Mouse (Mus musculus): ENCODE measurements at regions not wholly inside any gene's neighbourhood (a gene's known extent, or its start where the extent isn't known, plus 50 kb on each side); places are given as distances from the start of the nearest gene placed in this dataset.

DNA sequence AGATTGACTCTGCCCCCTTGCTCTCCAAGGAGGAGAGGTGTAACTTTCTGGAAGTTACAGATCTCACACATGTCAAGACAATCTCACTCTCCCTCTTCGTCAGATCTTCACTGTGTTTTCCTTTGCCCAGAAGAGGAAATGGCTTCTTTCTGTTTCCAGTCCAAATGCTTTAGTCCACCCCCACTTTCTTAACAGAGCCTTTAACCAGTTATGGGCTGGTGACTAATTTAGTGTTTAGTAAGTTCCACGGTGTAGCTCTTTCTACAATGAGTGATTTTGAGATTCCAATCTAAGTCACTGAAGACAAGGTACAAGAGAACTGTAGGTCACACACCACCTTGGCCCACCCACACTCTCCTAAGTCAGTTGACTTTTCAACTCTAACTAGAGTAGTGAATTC lies 107.3 kb upstream of the Fn1 start:
- intact Hi-C loops (cut with DNase I) = no loop called here
- Histone ChIP-seq H3K27ac (no peak overlapping the region), H3K4me3 (no peak overlapping the region)
- no peak for TF ChIP-seq CTCF (IDR thresholded peaks at IDR 0.05)
- DNase-seq (ENCODE audit: extremely low spot score in 1 of 2, low spot score in 2 of 2) = no peak

- Histone ChIP-seq H3K4me3 (no peak overlapping the region), H3K27ac (no peak overlapping the region)
- TF ChIP-seq CTCF (IDR thresholded peaks at IDR 0.05) = no peak
- no peak for DNase-seq (ENCODE audit: extremely low spot score in 1 of 2, low spot score in 2 of 2)
- intact Hi-C loops (cut with DNase I) = no loop called here
These were observed 104.2 kb upstream of the Fn1 start for GRCm38 (mm10) chr1:71757236-71757635.

DNA sequence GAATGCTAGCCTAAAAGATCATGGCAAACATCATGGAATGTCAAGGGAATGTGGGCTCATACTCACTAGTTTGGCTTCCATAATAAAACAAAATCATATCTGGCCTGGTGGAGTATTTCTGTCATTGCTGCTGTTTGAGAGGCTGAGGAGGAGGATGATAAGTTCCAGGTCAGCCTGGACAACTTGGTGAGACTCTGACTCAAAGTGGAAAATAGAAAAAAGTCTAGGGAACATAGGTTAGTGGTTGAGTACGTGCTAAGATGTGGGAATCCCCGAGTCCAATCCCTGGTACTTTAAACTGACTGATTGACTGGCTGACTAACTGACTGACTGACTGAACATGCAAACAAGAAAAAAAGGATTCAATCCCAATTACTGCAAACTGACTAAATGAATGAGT lies 103.2 kb upstream of the Fn1 start:
- intact Hi-C loops (cut with DNase I) = no loop called here
- no peak for TF ChIP-seq CTCF (IDR thresholded peaks at IDR 0.05)
- no peak overlapping the region for H3K4me3 ChIP-seq
- no peak for DNase-seq (ENCODE audit: extremely low spot score in 1 of 2, low spot score in 2 of 2)
- H3K27ac ChIP-seq = no peak overlapping the region

DNA sequence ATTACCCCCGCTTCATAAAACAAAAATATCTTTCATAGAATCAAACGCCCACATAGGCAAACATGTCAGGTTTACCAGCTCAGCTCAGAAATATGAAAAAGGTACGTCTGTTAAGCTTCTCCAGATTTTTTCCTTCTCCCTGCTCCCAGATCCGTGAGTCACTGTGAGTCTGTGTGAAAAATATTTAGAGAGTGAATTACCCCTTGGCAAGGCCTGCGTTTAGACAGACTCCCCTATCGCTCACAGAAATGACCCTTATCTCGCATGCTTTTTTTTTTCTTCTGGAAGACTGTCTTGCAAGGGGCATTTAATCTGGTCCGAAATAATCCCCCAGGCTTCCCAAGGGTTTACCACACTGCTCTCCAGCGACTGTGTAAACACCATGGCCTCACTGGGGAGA lies 102.4 kb upstream of the Fn1 start:
- no peak overlapping the region for H3K4me3 ChIP-seq
- TF ChIP-seq CTCF (IDR thresholded peaks at IDR 0.05) = no peak
- no peak overlapping the region for H3K27ac ChIP-seq
- intact Hi-C loops (cut with DNase I) = no loop called here
- no peak for DNase-seq (ENCODE audit: extremely low spot score in 1 of 2, low spot score in 2 of 2)

DNA sequence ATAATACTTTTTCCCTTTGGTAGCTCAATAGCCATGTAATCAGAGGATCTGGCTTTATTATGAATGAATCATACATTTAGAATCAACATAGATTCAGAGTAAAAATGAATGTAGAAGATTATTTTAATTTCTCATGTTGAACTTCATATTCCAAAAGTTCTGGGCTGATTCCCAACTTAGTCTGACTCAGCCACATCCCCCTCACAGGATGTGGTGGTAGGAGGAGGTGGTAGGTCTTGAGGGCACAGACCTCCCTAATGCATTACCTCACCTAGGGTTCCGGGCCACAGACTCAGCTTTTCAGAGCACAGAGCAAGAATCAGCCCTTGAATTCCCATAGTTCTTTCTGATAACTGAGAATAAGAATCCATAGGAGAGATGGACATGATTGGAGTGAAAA lies 99.4 kb upstream of the Fn1 start:
- DNase-seq (ENCODE audit: extremely low spot score in 1 of 2, low spot score in 2 of 2) = no peak
- Histone ChIP-seq H3K4me3 (no peak overlapping the region), H3K27ac (no peak overlapping the region)
- intact Hi-C loops (cut with DNase I) = no loop called here
- no peak for TF ChIP-seq CTCF (IDR thresholded peaks at IDR 0.05)

DNA sequence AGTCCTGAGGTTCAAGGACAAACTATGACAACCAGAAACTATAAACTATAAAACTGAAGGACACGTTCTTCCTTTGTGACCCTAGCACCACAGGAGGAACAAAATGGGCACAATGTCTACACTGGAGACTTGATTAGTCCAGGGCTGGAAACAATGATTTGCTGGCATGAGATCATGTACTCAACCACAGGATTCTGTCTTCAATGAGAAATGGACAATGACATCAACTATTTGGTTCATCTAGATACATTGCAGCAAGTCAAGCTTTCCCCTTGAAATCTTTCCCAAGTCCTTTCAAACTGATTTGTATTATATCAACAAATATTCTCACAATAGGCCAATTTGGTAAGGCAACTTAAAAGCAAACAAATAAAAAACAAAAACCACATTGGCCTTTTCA lies 98.6 kb upstream of the Fn1 start:
- DNase-seq (ENCODE audit: extremely low spot score in 1 of 2, low spot score in 2 of 2) = no peak

GRCm38 (mm10) chr1:71735606-71736005 lies 82.6 kb upstream of the Fn1 start:
- H3K4me3 ChIP-seq = no peak overlapping the region
- no peak overlapping the region for H3K27ac ChIP-seq
- no peak for DNase-seq (ENCODE audit: extremely low spot score in 1 of 2, low spot score in 2 of 2)
- intact Hi-C loops (cut with DNase I) = no loop called here
- TF ChIP-seq CTCF (IDR thresholded peaks at IDR 0.05) = no peak

More for the DNA sequence above, 98.6 kb upstream of the Fn1 start:
- intact Hi-C loops (cut with DNase I) = no loop called here
- Histone ChIP-seq H3K4me3 (no peak overlapping the region), H3K27ac (no peak overlapping the region)
- no peak for TF ChIP-seq CTCF (IDR thresholded peaks at IDR 0.05)

GRCm38 (mm10) chr1:71731623-71732022 lies 78.6 kb upstream of the Fn1 start:
- DNase-seq (ENCODE audit: extremely low spot score in 1 of 2, low spot score in 2 of 2) = no peak
- no peak overlapping the region for H3K4me3 ChIP-seq
- TF ChIP-seq CTCF (IDR thresholded peaks at IDR 0.05) = no peak
- intact Hi-C loops (cut with DNase I) = no loop called here
- no peak overlapping the region for H3K27ac ChIP-seq

GRCm38 (mm10) chr1:71731011-71731410 lies 78.0 kb upstream of the Fn1 start:
- intact Hi-C loops (cut with DNase I) = no loop called here
- DNase-seq (ENCODE audit: extremely low spot score in 1 of 2, low spot score in 2 of 2) = no peak
- no peak for TF ChIP-seq CTCF (IDR thresholded peaks at IDR 0.05)
- H3K27ac ChIP-seq = no peak overlapping the region
- H3K4me3 ChIP-seq = no peak overlapping the region

DNA sequence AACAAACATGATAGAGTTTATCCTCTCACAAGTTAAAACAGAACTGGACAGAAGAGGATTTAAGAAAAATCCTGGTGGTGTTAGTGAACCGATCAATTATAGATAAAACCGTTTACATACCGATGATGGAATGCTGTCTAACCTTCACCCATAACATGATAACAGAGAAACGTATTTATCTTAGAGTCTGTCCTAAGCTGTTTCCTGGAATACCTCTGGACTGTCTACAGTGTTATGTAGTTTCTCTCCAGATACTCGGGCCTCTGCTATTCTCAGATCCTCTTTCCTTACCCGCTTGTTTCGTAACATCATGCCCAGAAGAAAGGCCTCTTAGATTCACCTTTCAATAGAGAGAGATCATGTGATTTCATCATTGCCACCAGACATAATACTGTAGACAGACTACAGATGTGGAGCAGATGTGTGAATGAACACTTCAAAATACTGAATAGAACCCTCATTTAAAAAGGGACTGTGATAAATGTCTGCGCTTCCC lies 75.9 kb upstream of the Fn1 start:
- intact Hi-C loops (cut with DNase I) = no loop called here
- H3K4me3 ChIP-seq = no peak overlapping the region
- no peak overlapping the region for H3K27ac ChIP-seq
- DNase-seq (ENCODE audit: extremely low spot score in 1 of 2, low spot score in 2 of 2) = no peak
- no peak for TF ChIP-seq CTCF (IDR thresholded peaks at IDR 0.05)

- Histone ChIP-seq H3K27ac (no peak overlapping the region), H3K4me3 (no peak overlapping the region)
- DNase-seq (ENCODE audit: extremely low spot score in 1 of 2, low spot score in 2 of 2) = no peak
- intact Hi-C loops (cut with DNase I) = no loop called here
- TF ChIP-seq CTCF (IDR thresholded peaks at IDR 0.05) = no peak
These were observed 70.8 kb upstream of the Fn1 start for GRCm38 (mm10) chr1:71723816-71724215.

DNA sequence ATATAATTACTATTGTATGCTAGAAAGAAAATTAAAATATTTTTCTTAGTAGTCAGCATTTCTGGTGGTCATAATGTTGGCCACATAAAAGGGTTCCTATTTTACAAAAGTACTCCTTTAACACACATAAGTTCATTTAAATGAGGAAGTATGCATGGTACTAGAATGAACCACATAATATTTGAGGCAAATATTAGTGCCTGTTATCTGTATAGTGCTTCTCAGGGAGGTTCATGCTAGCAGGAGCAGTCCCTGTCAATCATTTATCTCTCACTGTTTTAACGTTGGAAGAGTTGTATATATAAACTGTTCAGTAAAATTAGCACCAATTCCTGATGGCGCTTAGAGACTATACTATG lies 70.0 kb upstream of the Fn1 start:
- H3K4me3 ChIP-seq = no peak overlapping the region
- no peak for TF ChIP-seq CTCF (IDR thresholded peaks at IDR 0.05)
- H3K27ac ChIP-seq = no peak overlapping the region
- no peak for DNase-seq (ENCODE audit: extremely low spot score in 1 of 2, low spot score in 2 of 2)
- intact Hi-C loops (cut with DNase I) = no loop called here

- TF ChIP-seq CTCF (IDR thresholded peaks at IDR 0.05) = no peak; the same call in 1 of the 2 replicates
- Histone ChIP-seq H3K4me3 (no peak overlapping the region), H3K27ac (no peak overlapping the region)
- intact Hi-C loops (cut with DNase I) = no loop called here
- no peak for DNase-seq (ENCODE audit: extremely low spot score in 1 of 2, low spot score in 2 of 2)
These were observed 69.4 kb upstream of the Fn1 start for GRCm38 (mm10) chr1:71722211-71723038.
